Mouse (Mus musculus): ENCODE measurements at regions not wholly inside any gene's neighbourhood (a gene's known extent, or its start where the extent isn't known, plus 50 kb on each side); places are given as distances from the start of the nearest gene placed in this dataset.

DNA sequence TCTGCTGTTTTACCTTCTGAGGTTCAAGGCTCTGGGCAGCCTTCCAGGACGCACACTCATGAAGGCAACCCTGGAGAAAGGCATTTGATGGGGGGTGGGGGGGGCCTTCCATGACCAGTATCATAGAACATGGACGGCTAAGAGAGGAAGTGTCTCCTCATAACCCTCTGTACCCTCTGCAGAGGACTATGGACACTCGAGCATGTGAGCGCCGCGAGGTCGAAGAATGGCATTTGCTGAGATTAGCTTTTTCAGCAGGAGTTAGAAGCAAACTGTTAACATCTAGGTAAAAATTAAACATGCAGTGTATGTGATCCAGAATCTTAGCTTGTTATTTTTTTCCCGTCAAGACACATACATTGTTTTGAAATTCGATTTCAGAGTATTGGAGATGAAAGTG lies 153.1 kb upstream of the Kcnj16 start:
- no peak for TF ChIP-seq CTCF (IDR thresholded peaks at IDR 0.05; ENCODE audit: low read depth)
- Histone ChIP-seq H3K4me1 (ENCODE audit: insufficient read depth, low read length) (no peaks in the 10 kb centered on the region), H3K4me3 (ENCODE audit: low read length) (no peak overlapping the region), H3K4me2 (ENCODE audit: low read depth, low read length) (no peak overlapping the region), H3K27me3 (ENCODE audit: insufficient read depth, low read length) (no peaks in the 10 kb centered on the region), H3K36me3 (ENCODE audit: insufficient read depth, low read length) (no peaks in the 10 kb centered on the region), H3K27ac (no peak overlapping the region), H3K9me3 (ENCODE audit: low read length) (no peaks in the 10 kb centered on the region), H3K9ac (replicated peaks; ENCODE audit: low read length) (no peak overlapping the region)
- ATAC-seq (no peak), DNase-seq (ENCODE audit: low spot score) (no peak)
- 91% methylated on average over 9 of the region's 9 CpGs for WGBS

DNA sequence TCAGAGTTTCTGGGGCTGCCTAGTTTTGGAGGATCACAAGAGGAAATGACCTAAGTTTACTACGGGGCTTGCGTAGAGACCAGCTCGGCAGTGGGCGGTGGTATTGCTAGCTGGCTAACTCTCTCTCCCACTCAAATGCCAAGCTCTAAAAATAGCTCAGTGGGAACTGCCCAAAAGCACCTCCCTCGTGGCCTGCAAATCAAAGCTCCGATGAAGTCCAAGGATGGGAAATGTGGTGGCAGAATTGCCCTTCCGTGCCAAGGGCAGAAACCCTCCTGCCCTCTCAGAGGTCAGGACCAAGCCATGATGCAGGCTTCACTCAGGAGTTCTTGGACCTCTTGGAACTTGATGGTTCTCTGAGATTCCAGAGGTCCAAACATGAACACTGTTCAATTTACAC lies 152.6 kb upstream of the Kcnj16 start:
- TF ChIP-seq CTCF (IDR thresholded peaks at IDR 0.05; ENCODE audit: low read depth): no peak
- no peak overlapping the region for H3K27ac ChIP-seq
- H3K4me2 ChIP-seq (ENCODE audit: low read depth, low read length): no peak overlapping the region
- no peaks in the 10 kb centered on the region for H3K4me1 ChIP-seq (ENCODE audit: insufficient read depth, low read length)
- no peaks in the 10 kb centered on the region for H3K9me3 ChIP-seq (ENCODE audit: low read length)
- ATAC-seq (no peak), DNase-seq (ENCODE audit: low spot score) (no peak)
- H3K9ac ChIP-seq (replicated peaks; ENCODE audit: low read length): no peak overlapping the region
- no peaks in the 10 kb centered on the region for H3K27me3 ChIP-seq (ENCODE audit: insufficient read depth, low read length)
- WGBS: 83% methylated on average over 7 of the region's 7 CpGs
- no peaks in the 10 kb centered on the region for H3K36me3 ChIP-seq (ENCODE audit: insufficient read depth, low read length)
- H3K4me3 ChIP-seq (ENCODE audit: low read length): no peak overlapping the region

DNA sequence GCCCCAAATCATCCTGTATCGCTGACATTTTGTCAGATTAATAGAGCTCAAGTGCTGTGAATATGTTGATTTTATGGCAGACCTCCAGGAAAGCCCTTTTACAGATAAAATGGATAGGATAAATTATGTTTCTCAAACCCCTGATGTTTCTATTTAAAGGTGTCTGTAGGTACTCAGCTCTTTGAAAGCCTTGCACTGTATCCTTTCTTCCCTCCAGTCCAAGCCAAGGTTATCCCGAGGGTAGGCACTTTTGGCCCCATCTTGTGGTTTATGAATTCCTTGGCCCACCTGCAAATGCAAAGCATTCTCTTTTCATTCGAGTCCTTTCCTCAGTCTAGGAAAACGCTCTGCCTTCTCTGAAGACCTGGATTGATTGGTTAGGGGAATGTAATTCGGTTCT lies 139.2 kb upstream of the Kcnj16 start:
- no peak overlapping the region for H3K9ac ChIP-seq (replicated peaks; ENCODE audit: low read length)
- no peak overlapping the region for H3K27ac ChIP-seq
- H3K36me3 ChIP-seq (ENCODE audit: insufficient read depth, low read length): no peaks in the 10 kb centered on the region
- TF ChIP-seq CTCF (IDR thresholded peaks at IDR 0.05; ENCODE audit: low read depth): no peak
- whole genome bisulfite sequencing: 71% methylated on average over 5 of the region's 5 CpGs
- H3K4me1 ChIP-seq (ENCODE audit: insufficient read depth, low read length): no peaks in the 10 kb centered on the region
- H3K9me3 ChIP-seq (ENCODE audit: low read length): no peaks in the 10 kb centered on the region
- H3K27me3 ChIP-seq (ENCODE audit: insufficient read depth, low read length): no peaks in the 10 kb centered on the region
- H3K4me2 ChIP-seq (ENCODE audit: low read depth, low read length): no peak overlapping the region
- no peak for DNase-seq (ENCODE audit: low spot score)
- ATAC-seq: no peak
- H3K4me3 ChIP-seq (ENCODE audit: low read length): no peak overlapping the region

DNA sequence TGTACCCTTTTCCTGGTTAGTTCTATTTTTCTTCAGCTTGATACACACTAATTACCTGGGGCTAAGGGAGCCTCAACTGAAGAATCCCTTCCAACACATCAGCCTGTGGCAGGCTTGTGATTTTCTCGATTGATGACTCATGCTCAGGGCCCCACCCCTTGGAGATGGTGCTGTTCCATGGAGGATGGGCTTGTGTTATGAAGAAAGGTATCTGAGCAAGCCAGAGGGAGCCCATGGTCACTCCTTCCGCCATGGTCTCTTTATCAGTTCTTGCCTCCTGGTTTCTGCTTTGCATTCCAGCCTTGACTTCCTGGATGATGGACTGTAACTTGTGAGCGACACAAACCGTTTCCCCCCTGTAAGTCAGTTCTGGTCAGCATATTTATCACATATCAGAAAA lies 131.1 kb upstream of the Kcnj16 start:
- H3K4me3 ChIP-seq (ENCODE audit: low read length): no peak overlapping the region
- no peaks in the 10 kb centered on the region for H3K4me1 ChIP-seq (ENCODE audit: insufficient read depth, low read length)
- no peaks in the 10 kb centered on the region for H3K9me3 ChIP-seq (ENCODE audit: low read length)
- H3K27me3 ChIP-seq (ENCODE audit: insufficient read depth, low read length): no peaks in the 10 kb centered on the region
- no peak overlapping the region for H3K27ac ChIP-seq
- WGBS: 89% methylated on average over 4 of the region's 4 CpGs
- DNase-seq (ENCODE audit: low spot score): no peak
- no peak for TF ChIP-seq CTCF (IDR thresholded peaks at IDR 0.05; ENCODE audit: low read depth)
- H3K36me3 ChIP-seq (ENCODE audit: insufficient read depth, low read length): no peaks in the 10 kb centered on the region
- no peak for ATAC-seq
- H3K9ac ChIP-seq (replicated peaks; ENCODE audit: low read length): no peak overlapping the region
- H3K4me2 ChIP-seq (ENCODE audit: low read depth, low read length): no peak overlapping the region

DNA sequence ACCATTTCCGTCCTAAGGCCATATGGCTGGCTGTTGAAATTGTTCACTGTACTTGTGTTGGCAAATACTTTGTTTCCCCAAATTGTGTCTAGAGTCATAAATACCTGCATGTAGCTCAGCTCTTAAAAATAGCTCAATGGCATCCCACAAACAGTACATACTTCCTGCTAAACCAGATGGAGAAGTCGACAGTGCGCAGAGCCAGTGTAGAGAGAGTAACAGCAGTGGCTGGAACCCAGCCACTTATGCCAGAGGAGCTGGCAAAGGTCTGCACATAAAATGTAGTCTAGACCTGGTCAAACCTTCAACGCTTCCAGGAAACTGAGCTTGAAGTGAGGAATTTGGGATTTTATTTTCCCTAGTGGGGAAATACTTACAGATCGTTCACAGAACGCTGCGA lies 128.5 kb upstream of the Kcnj16 start:
- Histone ChIP-seq H3K9ac (replicated peaks; ENCODE audit: low read length) (no peak overlapping the region), H3K4me3 (ENCODE audit: low read length) (no peak overlapping the region), H3K27ac (no peak overlapping the region), H3K36me3 (ENCODE audit: insufficient read depth, low read length) (no peaks in the 10 kb centered on the region), H3K4me1 (ENCODE audit: insufficient read depth, low read length) (no peaks in the 10 kb centered on the region), H3K4me2 (ENCODE audit: low read depth, low read length) (no peak overlapping the region), H3K27me3 (ENCODE audit: insufficient read depth, low read length) (no peaks in the 10 kb centered on the region), H3K9me3 (ENCODE audit: low read length) (no peaks in the 10 kb centered on the region)
- DNase-seq (ENCODE audit: low spot score) (no peak), ATAC-seq (no peak)
- 92% methylated on average over 7 of the region's 7 CpGs for WGBS
- TF ChIP-seq CTCF (IDR thresholded peaks at IDR 0.05; ENCODE audit: low read depth): no peak

DNA sequence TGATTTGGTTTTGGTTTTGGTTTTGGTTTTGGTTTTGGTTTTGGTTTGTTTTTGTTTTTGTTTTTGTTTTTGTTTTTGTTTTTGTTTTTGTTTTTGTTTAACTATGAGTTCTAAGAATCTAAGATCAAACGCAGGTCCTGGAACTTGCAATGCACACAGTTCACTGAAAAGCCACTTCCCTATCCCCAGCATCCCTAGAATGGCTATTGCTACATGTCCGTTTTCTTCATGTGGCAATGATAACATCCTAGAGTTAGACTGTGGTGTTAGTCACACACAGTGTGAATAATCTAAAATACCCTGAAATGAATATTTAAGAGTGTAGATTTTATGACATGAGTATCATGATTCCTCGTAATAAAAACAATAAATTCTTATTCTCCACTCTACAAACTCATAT lies 99.5 kb upstream of the Kcnj16 start:
- no peak for TF ChIP-seq CTCF (IDR thresholded peaks at IDR 0.05; ENCODE audit: low read depth)
- Histone ChIP-seq H3K27me3 (ENCODE audit: insufficient read depth, low read length) (no peaks in the 10 kb centered on the region), H3K9me3 (ENCODE audit: low read length) (no peaks in the 10 kb centered on the region), H3K36me3 (ENCODE audit: insufficient read depth, low read length) (no peaks in the 10 kb centered on the region), H3K4me1 (ENCODE audit: insufficient read depth, low read length) (no peaks in the 10 kb centered on the region), H3K27ac (no peak overlapping the region), H3K4me3 (ENCODE audit: low read length) (no peak overlapping the region), H3K4me2 (ENCODE audit: low read depth, low read length) (no peak overlapping the region), H3K9ac (replicated peaks; ENCODE audit: low read length) (no peak overlapping the region)
- WGBS: 86% methylated on average over 3 of the region's 3 CpGs
- DNase-seq (ENCODE audit: low spot score) (no peak), ATAC-seq (no peak)

DNA sequence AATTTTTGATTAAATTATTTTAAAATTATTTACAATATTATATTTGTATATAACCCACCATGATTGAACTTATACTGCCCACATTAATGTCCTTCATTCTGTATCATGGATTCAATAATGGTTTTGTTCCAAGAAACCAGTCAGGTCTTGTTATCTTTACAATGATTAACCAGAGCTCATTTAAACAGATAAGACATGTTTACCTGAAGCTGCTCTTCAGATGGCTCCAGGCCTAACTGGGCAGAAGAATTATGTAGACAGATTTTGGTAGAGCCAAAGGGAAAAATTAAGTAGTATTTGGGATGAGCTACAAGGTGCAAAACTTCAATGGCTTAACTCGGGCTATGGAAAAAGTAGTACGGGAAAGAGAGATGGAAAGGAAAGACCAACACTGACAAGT lies 97.7 kb upstream of the Kcnj16 start:
- WGBS: 92% methylated on average over 2 of the region's 2 CpGs
- DNase-seq (ENCODE audit: low spot score) (no peak), ATAC-seq (no peak)
- no peak overlapping the region for H3K4me3 ChIP-seq (ENCODE audit: low read length)
- no peaks in the 10 kb centered on the region for H3K9me3 ChIP-seq (ENCODE audit: low read length)
- H3K27me3 ChIP-seq (ENCODE audit: insufficient read depth, low read length): no peaks in the 10 kb centered on the region
- no peaks in the 10 kb centered on the region for H3K36me3 ChIP-seq (ENCODE audit: insufficient read depth, low read length)
- no peak for TF ChIP-seq CTCF (IDR thresholded peaks at IDR 0.05; ENCODE audit: low read depth)
- H3K4me1 ChIP-seq (ENCODE audit: insufficient read depth, low read length): no peaks in the 10 kb centered on the region
- H3K4me2 ChIP-seq (ENCODE audit: low read depth, low read length): no peak overlapping the region
- no peak overlapping the region for H3K9ac ChIP-seq (replicated peaks; ENCODE audit: low read length)
- H3K27ac ChIP-seq: no peak overlapping the region

Measured in hindbrain, postnatal 0 days (tissue).